Mouse (Mus musculus): ENCODE results near the gene Prdm11. TPM values are rescaled to one million over a fixed set of nuclear protein-coding genes. Genes with fewer than 3 reads are reported as not detected.

Gene Prdm11
- polyA plus RNA-seq, 1 experiment from 2014 or later = 8.0 TPM

- H3K4me2 ChIP-seq (replicated peaks; ENCODE audit: low read depth, low read length) = peak overlapping the region; percentile 50
- peaks cover 10% of the 10 kb centered on the region; the same call in 1 of the 2 replicates for H3K36me3 ChIP-seq (ENCODE audit: control insufficient read depth, insufficient read depth, low read length)
- ATAC-seq (ENCODE audit: insufficient number of reproducible peaks, insufficient read depth, low FRiP score, low read depth) = no peak
- peaks cover 15% of the 10 kb centered on the region for H3K4me1 ChIP-seq (ENCODE audit: control insufficient read depth, insufficient read depth, low read length)
- H3K9me3 ChIP-seq (ENCODE audit: control insufficient read depth, low read depth, low read length) = no peaks in the 10 kb centered on the region
- peak overlapping the region; percentile 29 for H3K4me3 ChIP-seq (ENCODE audit: low read depth, low read length)
- no peaks in the 10 kb centered on the region for H3K27me3 ChIP-seq (ENCODE audit: control insufficient read depth, insufficient read depth, low read length)
- peak overlapping the region; percentile 69; the same call in 1 of the 2 replicates for H3K9ac ChIP-seq (replicated peaks; ENCODE audit: low read depth, low read length)
- peak overlapping the region; percentile 95 for H3K27ac ChIP-seq (ENCODE audit: low read length)
- WGBS = 60% methylated on average over 8 of the region's 8 CpGs
These were observed 32.4 kb downstream of the Prdm11 start for GRCm38 (mm10) chr2:93013415-93014092.

- Histone ChIP-seq H3K4me2 (replicated peaks; ENCODE audit: low read depth, low read length) (no peak overlapping the region), H3K27ac (ENCODE audit: low read length) (no peak overlapping the region), H3K27me3 (ENCODE audit: control insufficient read depth, insufficient read depth, low read length) (no peaks in the 10 kb centered on the region), H3K4me3 (ENCODE audit: low read depth, low read length) (no peak overlapping the region), H3K36me3 (ENCODE audit: control insufficient read depth, insufficient read depth, low read length) (peaks cover 10% of the 10 kb centered on the region; the same call in 1 of the 2 replicates), H3K9ac (replicated peaks; ENCODE audit: low read depth, low read length) (no peak overlapping the region), H3K4me1 (ENCODE audit: control insufficient read depth, insufficient read depth, low read length) (peaks cover 14% of the 10 kb centered on the region), H3K9me3 (ENCODE audit: control insufficient read depth, low read depth, low read length) (no peaks in the 10 kb centered on the region)
- WGBS = 93% methylated on average over 3 of the region's 3 CpGs
- ATAC-seq (ENCODE audit: insufficient number of reproducible peaks, insufficient read depth, low FRiP score, low read depth) = no peak
These were observed 33.0 kb downstream of the Prdm11 start for GRCm38 (mm10) chr2:93012976-93013375.

- Histone ChIP-seq H3K36me3 (ENCODE audit: control insufficient read depth, insufficient read depth, low read length) (peaks cover 10% of the 10 kb centered on the region; the same call in 1 of the 2 replicates), H3K9ac (replicated peaks; ENCODE audit: low read depth, low read length) (no peak overlapping the region), H3K4me1 (ENCODE audit: control insufficient read depth, insufficient read depth, low read length) (peaks cover 14% of the 10 kb centered on the region), H3K4me3 (ENCODE audit: low read depth, low read length) (no peak overlapping the region), H3K9me3 (ENCODE audit: control insufficient read depth, low read depth, low read length) (no peaks in the 10 kb centered on the region), H3K4me2 (replicated peaks; ENCODE audit: low read depth, low read length) (no peak overlapping the region), H3K27ac (ENCODE audit: low read length) (no peak overlapping the region), H3K27me3 (ENCODE audit: control insufficient read depth, insufficient read depth, low read length) (no peaks in the 10 kb centered on the region)
- 86% methylated on average over 9 of the region's 9 CpGs for WGBS
- ATAC-seq (ENCODE audit: insufficient number of reproducible peaks, insufficient read depth, low FRiP score, low read depth) = no peak
These were observed 34.0 kb downstream of the Prdm11 start for GRCm38 (mm10) chr2:93011933-93012332.

GRCm38 (mm10) chr2:93011465-93011864 is 34.5 kb downstream of the Prdm11 start:
- no peak for ATAC-seq (ENCODE audit: insufficient number of reproducible peaks, insufficient read depth, low FRiP score, low read depth)
- 94% methylated on average over 5 of the region's 5 CpGs for WGBS
- Histone ChIP-seq H3K4me2 (replicated peaks; ENCODE audit: low read depth, low read length) (no peak overlapping the region), H3K36me3 (ENCODE audit: control insufficient read depth, insufficient read depth, low read length) (peaks cover 10% of the 10 kb centered on the region; the same call in 1 of the 2 replicates), H3K9me3 (ENCODE audit: control insufficient read depth, low read depth, low read length) (no peaks in the 10 kb centered on the region), H3K4me3 (ENCODE audit: low read depth, low read length) (no peak overlapping the region), H3K27me3 (ENCODE audit: control insufficient read depth, insufficient read depth, low read length) (no peaks in the 10 kb centered on the region), H3K4me1 (ENCODE audit: control insufficient read depth, insufficient read depth, low read length) (peaks cover 14% of the 10 kb centered on the region), H3K27ac (ENCODE audit: low read length) (no peak overlapping the region), H3K9ac (replicated peaks; ENCODE audit: low read depth, low read length) (no peak overlapping the region)

- H3K9me3 ChIP-seq (ENCODE audit: control insufficient read depth, low read depth, low read length) = no peaks in the 10 kb centered on the region
- H3K36me3 ChIP-seq (ENCODE audit: control insufficient read depth, insufficient read depth, low read length) = peaks cover 12% of the 10 kb centered on the region
- no peak overlapping the region for H3K27ac ChIP-seq (ENCODE audit: low read length)
- H3K4me3 ChIP-seq (ENCODE audit: low read depth, low read length) = no peak overlapping the region
- WGBS = 92% methylated on average over 3 of the region's 3 CpGs
- no peak overlapping the region for H3K9ac ChIP-seq (replicated peaks; ENCODE audit: low read depth, low read length)
- H3K4me1 ChIP-seq (ENCODE audit: control insufficient read depth, insufficient read depth, low read length) = no peaks in the 10 kb centered on the region
- H3K27me3 ChIP-seq (ENCODE audit: control insufficient read depth, insufficient read depth, low read length) = no peaks in the 10 kb centered on the region
- no peak for ATAC-seq (ENCODE audit: insufficient number of reproducible peaks, insufficient read depth, low FRiP score, low read depth)
- H3K4me2 ChIP-seq (replicated peaks; ENCODE audit: low read depth, low read length) = no peak overlapping the region
These were observed 37.8 kb downstream of the Prdm11 start for GRCm38 (mm10) chr2:93007967-93008685.

- no peak for ATAC-seq (ENCODE audit: insufficient number of reproducible peaks, insufficient read depth, low FRiP score, low read depth)
- Histone ChIP-seq H3K4me3 (ENCODE audit: low read depth, low read length) (no peak overlapping the region), H3K4me1 (ENCODE audit: control insufficient read depth, insufficient read depth, low read length) (no peaks in the 10 kb centered on the region), H3K9me3 (ENCODE audit: control insufficient read depth, low read depth, low read length) (no peaks in the 10 kb centered on the region), H3K27me3 (ENCODE audit: control insufficient read depth, insufficient read depth, low read length) (no peaks in the 10 kb centered on the region), H3K36me3 (ENCODE audit: control insufficient read depth, insufficient read depth, low read length) (peaks cover 19% of the 10 kb centered on the region), H3K27ac (ENCODE audit: low read length) (no peak overlapping the region), H3K9ac (replicated peaks; ENCODE audit: low read depth, low read length) (no peak overlapping the region), H3K4me2 (replicated peaks; ENCODE audit: low read depth, low read length) (no peak overlapping the region)
- WGBS = 38% methylated on average over 4 of the region's 4 CpGs
These were observed 40.9 kb downstream of the Prdm11 start for GRCm38 (mm10) chr2:93005028-93005427.

GRCm38 (mm10) chr2:92991976-92992375 is 54.0 kb downstream of the Prdm11 start:
- Histone ChIP-seq H3K4me1 (ENCODE audit: control insufficient read depth, insufficient read depth, low read length) (peaks cover 12% of the 10 kb centered on the region), H3K4me2 (replicated peaks; ENCODE audit: low read depth, low read length) (no peak overlapping the region), H3K9ac (replicated peaks; ENCODE audit: low read depth, low read length) (no peak overlapping the region), H3K27ac (ENCODE audit: low read length) (no peak overlapping the region), H3K9me3 (ENCODE audit: control insufficient read depth, low read depth, low read length) (no peaks in the 10 kb centered on the region), H3K27me3 (ENCODE audit: control insufficient read depth, insufficient read depth, low read length) (no peaks in the 10 kb centered on the region), H3K36me3 (ENCODE audit: control insufficient read depth, insufficient read depth, low read length) (peaks cover 34% of the 10 kb centered on the region), H3K4me3 (ENCODE audit: low read depth, low read length) (no peak overlapping the region)
- WGBS = 89% methylated on average over 5 of the region's 5 CpGs
- no peak for ATAC-seq (ENCODE audit: insufficient number of reproducible peaks, insufficient read depth, low FRiP score, low read depth)

- no peak for ATAC-seq (ENCODE audit: insufficient number of reproducible peaks, insufficient read depth, low FRiP score, low read depth)
- WGBS = 88% methylated on average over 9 of the region's 9 CpGs
- Histone ChIP-seq H3K9me3 (ENCODE audit: control insufficient read depth, low read depth, low read length) (no peaks in the 10 kb centered on the region), H3K27me3 (ENCODE audit: control insufficient read depth, insufficient read depth, low read length) (no peaks in the 10 kb centered on the region), H3K27ac (ENCODE audit: low read length) (no peak overlapping the region), H3K4me3 (ENCODE audit: low read depth, low read length) (no peak overlapping the region), H3K36me3 (ENCODE audit: control insufficient read depth, insufficient read depth, low read length) (peaks cover 49% of the 10 kb centered on the region), H3K4me1 (ENCODE audit: control insufficient read depth, insufficient read depth, low read length) (peaks cover 12% of the 10 kb centered on the region), H3K9ac (replicated peaks; ENCODE audit: low read depth, low read length) (no peak overlapping the region), H3K4me2 (replicated peaks; ENCODE audit: low read depth, low read length) (no peak overlapping the region)
These were observed 56.4 kb downstream of the Prdm11 start for GRCm38 (mm10) chr2:92989593-92989992.
